Mouse (Mus musculus) intestine, embryonic 16.5 days (tissue): ENCODE measurements around the gene Gpatch2. TPM values are rescaled to one million over a fixed set of nuclear protein-coding genes. Genes with fewer than 3 reads are reported as not detected.

Source experiments
- polyA plus RNA-seq: library from polyadenylated mRNA; unstranded; fragments of >200 nt; fragmentation: Nextera tagmentation; extraction: Ambion mirVana; gene quantifications from 2 replicates; pipeline ENCODE4 v1.2.1, GENCODE M21; 2015

Gene Gpatch2
- polyA plus RNA-seq, 1 experiment from 2014 or later, result 16.5 TPM

Other genes with a start within 250 kb of the Gpatch2 start
- 0.04 and 0.06 TPM in 2 replicates for gene D1Pas1, start 248.1 kb upstream of the Gpatch2 start, polyA plus RNA-seq
- 0.91 and 1.6 TPM in 2 replicates for gene Spata17, start within 50 bp of the Gpatch2 start, polyA plus RNA-seq